Mouse (Mus musculus): ENCODE measurements at regions not wholly inside any gene's neighbourhood (a gene's known extent, or its start where the extent isn't known, plus 50 kb on each side); places are given as distances from the start of the nearest gene placed in this dataset.

GRCm38 (mm10) chr13:6178362-6179070 is 317.2 kb downstream of the Klf6 start:
- TF ChIP-seq POLR2A (IDR thresholded peaks at IDR 0.05; ENCODE audit: borderline replicate concordance, extremely low read depth, low read depth, low read length) (no peak), CTCF (IDR thresholded peaks at IDR 0.05; ENCODE audit: insufficient read depth, low read length) (no peak)

Data from lung, adult 2 months (tissue).